8 mouse cellular contexts compared by ENCODE assay signal in genomic region chr4:132462836-132463235, GRCm38 (mm10). TPM values are rescaled to one million over a fixed set of nuclear protein-coding genes. Genes with fewer than 3 reads are reported as not detected.
DNase-seq lines count a peak whose midpoint lies in the region; ATAC-seq and TF ChIP-seq lines count a peak whose summit lies in the region.

No protein-coding gene starts in this region.

- H3K4me3 ChIP-seq in liver, adult 2 months (ENCODE audit: insufficient read depth, low read depth, low read length) = peak overlapping the region; percentile 67
- H3K4me3 ChIP-seq in bone marrow, adult 2 months (replicated peaks; ENCODE audit: control insufficient read depth, low read depth, low read length) = peak overlapping the region; percentile 98
- H3K4me3 ChIP-seq in hindbrain, embryonic 12.5 days = peak overlapping the region; percentile 86
- peak overlapping the region; percentile 80 for H3K4me3 ChIP-seq in midbrain, embryonic 16.5 days (ENCODE audit: low read depth, low read length)

- peaks cover 5% of the 10 kb centered on the region for H3K4me1 ChIP-seq in liver, adult 2 months (ENCODE audit: control insufficient read depth, insufficient read depth, low read length)
- no peaks in the 10 kb centered on the region for H3K4me1 ChIP-seq in bone marrow, adult 2 months (ENCODE audit: control insufficient read depth, insufficient read depth, low read length)
- H3K4me1 ChIP-seq in hindbrain, embryonic 12.5 days = peaks cover 18% of the 10 kb centered on the region
- peaks cover 25% of the 10 kb centered on the region for H3K4me1 ChIP-seq in midbrain, embryonic 16.5 days (ENCODE audit: control insufficient read depth, insufficient read depth, low read length)

- no peak for ATAC-seq in hindbrain, embryonic 12.5 days (ENCODE audit: low FRiP score)
- ATAC-seq in midbrain, embryonic 16.5 days = no peak

- no peaks in the 10 kb centered on the region for H3K27me3 ChIP-seq in liver, adult 2 months (ENCODE audit: control insufficient read depth, insufficient read depth, low read length)
- no peaks in the 10 kb centered on the region for H3K27me3 ChIP-seq in hindbrain, embryonic 12.5 days
- no peaks in the 10 kb centered on the region for H3K27me3 ChIP-seq in midbrain, embryonic 16.5 days (ENCODE audit: control insufficient read depth, insufficient read depth, low read depth, low read length)

- no peak for TF ChIP-seq CTCF in liver, adult 2 months (IDR thresholded peaks at IDR 0.05; ENCODE audit: low read depth, low read length)
- no peak for TF ChIP-seq CTCF in bone marrow, adult 2 months (IDR thresholded peaks at IDR 0.05; ENCODE audit: control insufficient read depth, insufficient read depth, low read length)

- WGBS in liver, adult 2 months = 4% methylated on average over 11 of the region's 11 CpGs
- WGBS in bone marrow, adult 2 months = 7% methylated on average over 11 of the region's 11 CpGs
- 9% methylated on average over 11 of the region's 11 CpGs for WGBS in hindbrain, embryonic 12.5 days
- 13% methylated on average over 11 of the region's 11 CpGs for WGBS in midbrain, embryonic 16.5 days

- peaks cover 4% of the 10 kb centered on the region; the same call in 1 of the 2 replicates for H3K79me2 ChIP-seq in liver, adult 2 months (ENCODE audit: control insufficient read depth, insufficient read depth, low read length)

- no peak for TF ChIP-seq POLR2A in liver, adult 2 months (IDR thresholded peaks at IDR 0.05; ENCODE audit: extremely low read depth, insufficient read depth, low read length)
- TF ChIP-seq POLR2A in bone marrow, adult 2 months (IDR thresholded peaks at IDR 0.05; ENCODE audit: borderline replicate concordance, control insufficient read depth, low read depth, low read length) = no peak

- peak overlapping the region; percentile 78 for H3K4me2 ChIP-seq in hindbrain, embryonic 12.5 days (replicated peaks)
- peak overlapping the region; percentile 93 for H3K4me2 ChIP-seq in midbrain, embryonic 16.5 days (ENCODE audit: low read length)

- peaks cover 12% of the 10 kb centered on the region for H3K36me3 ChIP-seq in liver, adult 2 months (ENCODE audit: control insufficient read depth, insufficient read depth, low read length)
- H3K36me3 ChIP-seq in hindbrain, embryonic 12.5 days = peaks cover 31% of the 10 kb centered on the region
- peaks cover 22% of the 10 kb centered on the region for H3K36me3 ChIP-seq in midbrain, embryonic 16.5 days (ENCODE audit: control insufficient read depth, insufficient read depth, low read length)

- H3K9ac ChIP-seq in liver, adult 2 months (ENCODE audit: low read depth, low read length) = peak overlapping the region; percentile 59
- peak overlapping the region; percentile 83 for H3K9ac ChIP-seq in hindbrain, embryonic 12.5 days
- H3K9ac ChIP-seq in midbrain, embryonic 16.5 days (ENCODE audit: low read depth, low read length) = peak overlapping the region; percentile 78

- no peak overlapping the region for H3K27ac ChIP-seq in liver, adult 2 months (replicated peaks; ENCODE audit: insufficient read depth, low read depth, low read length)
- H3K27ac ChIP-seq in bone marrow, adult 2 months (ENCODE audit: control insufficient read depth, insufficient read depth, low read depth, low read length, poor library complexity) = no peak overlapping the region
- no peak overlapping the region for H3K27ac ChIP-seq in hindbrain, embryonic 12.5 days
- no peak overlapping the region for H3K27ac ChIP-seq in midbrain, embryonic 16.5 days (ENCODE audit: low read length)

- DNase-seq in liver, adult 2 months (ENCODE audit: extremely low read depth, low read depth, low spot score) = no peak
- no peak for DNase-seq in liver
- DNase-seq in layer of hippocampus, postnatal 10 days (ENCODE audit: low spot score in 2 of 2) = no peak
- no peak for DNase-seq in T-cell, adult 2 months (ENCODE audit: low spot score)
- no peak for DNase-seq in embryo, embryonic 11 days

- H3K9me3 ChIP-seq in hindbrain, embryonic 12.5 days (replicated peaks) = no peaks in the 10 kb centered on the region
- no peaks in the 10 kb centered on the region for H3K9me3 ChIP-seq in midbrain, embryonic 16.5 days (replicated peaks; ENCODE audit: control insufficient read depth, low read length, poor library complexity, severe bottlenecking)

RNA-seq across cellular contexts. Expression of gene Med18, which starts 0.9 kb away (rescaled TPM):
- 3.8 TPM in 2 replicates for total RNA-seq in liver, adult 2 months (2014; rRNA removed)
- polyA plus RNA-seq in liver, adult 2 months (2012; rRNA removed) = 1.0 and 1.4 TPM in 2 replicates
- polyA plus RNA-seq in bone marrow, adult 2 months (2011; ENCODE audit: insufficient read depth, insufficient read length, low replicate concordance, missing spikeins) = 9.5 and 19.3 TPM in 2 replicates
- 18.9 and 24.5 TPM in 2 replicates for polyA plus RNA-seq in hindbrain, embryonic 12.5 days (2016; fragmentation: Nextera tagmentation; extraction: Ambion mirVana)
- polyA plus RNA-seq in midbrain, embryonic 16.5 days (2015; fragmentation: Nextera tagmentation; extraction: Ambion mirVana) = 16.9 and 17.9 TPM in 2 replicates
- 10 to 100 TPM in 1 of 2 experiments, 1 to 10 TPM in 1; 9.8 to 10.8 TPM for total RNA-seq in layer of hippocampus, postnatal 10 days (2021)

RNA-seq across cellular contexts. Expression of gene Phactr4, which starts 40.5 kb away (rescaled TPM):
- total RNA-seq in liver, adult 2 months (2014; rRNA removed) = 6.6 and 8.9 TPM in 2 replicates
- polyA plus RNA-seq in liver, adult 2 months (2012; rRNA removed) = 7.2 and 8.0 TPM in 2 replicates
- 10.9 and 21.5 TPM in 2 replicates for polyA plus RNA-seq in bone marrow, adult 2 months (2011; ENCODE audit: insufficient read depth, insufficient read length, low replicate concordance, missing spikeins)
- polyA plus RNA-seq in hindbrain, embryonic 12.5 days (2016; fragmentation: Nextera tagmentation; extraction: Ambion mirVana) = 18.4 and 19.7 TPM in 2 replicates
- polyA plus RNA-seq in midbrain, embryonic 16.5 days (2015; fragmentation: Nextera tagmentation; extraction: Ambion mirVana) = 7.1 and 8.3 TPM in 2 replicates
- total RNA-seq in layer of hippocampus, postnatal 10 days (2021) = 10 to 100 TPM in 1 of 2 experiments, 1 to 10 TPM in 1; 8.1 to 11.1 TPM

RNA-seq across cellular contexts. Expression of gene Sesn2, which starts 47.5 kb away (rescaled TPM):
- 2.7 and 3.6 TPM in 2 replicates for total RNA-seq in liver, adult 2 months (2014; rRNA removed)
- polyA plus RNA-seq in liver, adult 2 months (2012; rRNA removed) = 5.5 and 6.0 TPM in 2 replicates
- polyA plus RNA-seq in bone marrow, adult 2 months (2011; ENCODE audit: insufficient read depth, insufficient read length, low replicate concordance, missing spikeins) = 5.4 and 20.0 TPM in 2 replicates
- polyA plus RNA-seq in hindbrain, embryonic 12.5 days (2016; fragmentation: Nextera tagmentation; extraction: Ambion mirVana) = 11.1 and 12.1 TPM in 2 replicates
- polyA plus RNA-seq in midbrain, embryonic 16.5 days (2015; fragmentation: Nextera tagmentation; extraction: Ambion mirVana) = 9.2 and 10.0 TPM in 2 replicates
- 10 to 100 TPM; 15.3 to 16.1 TPM for total RNA-seq in layer of hippocampus, postnatal 10 days (2021)
